Mouse (Mus musculus): Measurements from ENCODE around the gene Mst1r. TPM values are rescaled to one million over a fixed set of nuclear protein-coding genes. Genes with fewer than 3 reads are reported as not detected.

Mst1r gene
- total RNA-seq, 2 experiments from 2014 or later = not detected

- ATAC-seq (replicated peaks; ENCODE audit: low FRiP score, poor library complexity, severe bottlenecking) = 0 out of 2 replicates have a peak, but pooled peaks have one; percentile 38
These were observed 40.8 kb downstream of the Mst1r start for GRCm38 (mm10) chr9:107947241-107948194.

DNA sequence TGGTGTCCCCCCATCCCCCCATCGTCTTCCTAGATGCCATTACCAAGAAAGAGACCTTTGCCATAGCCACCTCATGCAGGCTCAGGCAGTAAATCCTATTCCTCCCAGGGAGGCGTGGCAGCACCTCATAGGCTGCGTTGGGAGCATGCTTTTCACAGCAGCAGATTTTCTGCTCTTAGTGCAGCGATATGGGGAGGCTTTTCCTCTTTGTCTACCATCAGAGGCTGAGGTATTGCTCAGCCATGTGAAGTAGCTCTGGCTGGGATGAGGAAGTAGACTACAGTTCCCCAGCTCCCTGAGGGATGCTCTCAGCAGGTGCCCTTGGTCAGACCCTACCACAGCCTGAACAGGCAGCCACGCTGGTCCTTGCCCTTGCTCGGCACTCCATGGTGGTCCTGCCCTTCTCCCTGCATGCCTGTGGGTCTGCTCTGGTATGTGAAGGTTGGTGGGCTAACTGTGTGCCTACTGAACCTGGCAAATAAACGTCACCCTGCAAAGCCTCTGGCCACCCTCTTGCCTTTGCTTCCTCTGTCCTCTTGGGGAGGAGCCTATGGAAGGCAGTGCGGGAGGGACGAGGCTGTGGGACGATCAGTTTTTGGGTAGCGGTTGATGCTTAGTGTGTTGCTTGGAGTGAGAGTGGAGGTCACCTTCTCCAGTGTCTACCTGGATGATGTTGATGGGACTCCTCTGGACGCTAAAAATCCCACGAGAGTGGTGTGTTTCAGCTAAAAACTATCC is 42.7 kb downstream of the Mst1r start:
- ATAC-seq (replicated peaks; ENCODE audit: low FRiP score, poor library complexity, severe bottlenecking) = no peak

GRCm38 (mm10) chr9:107949922-107950235 is 43.2 kb downstream of the Mst1r start, which contains the start of gene Traip:
Gene Traip (plus strand): TSS chr9:107950136.
- no peak for ATAC-seq (replicated peaks; ENCODE audit: low FRiP score, poor library complexity, severe bottlenecking)

DNA sequence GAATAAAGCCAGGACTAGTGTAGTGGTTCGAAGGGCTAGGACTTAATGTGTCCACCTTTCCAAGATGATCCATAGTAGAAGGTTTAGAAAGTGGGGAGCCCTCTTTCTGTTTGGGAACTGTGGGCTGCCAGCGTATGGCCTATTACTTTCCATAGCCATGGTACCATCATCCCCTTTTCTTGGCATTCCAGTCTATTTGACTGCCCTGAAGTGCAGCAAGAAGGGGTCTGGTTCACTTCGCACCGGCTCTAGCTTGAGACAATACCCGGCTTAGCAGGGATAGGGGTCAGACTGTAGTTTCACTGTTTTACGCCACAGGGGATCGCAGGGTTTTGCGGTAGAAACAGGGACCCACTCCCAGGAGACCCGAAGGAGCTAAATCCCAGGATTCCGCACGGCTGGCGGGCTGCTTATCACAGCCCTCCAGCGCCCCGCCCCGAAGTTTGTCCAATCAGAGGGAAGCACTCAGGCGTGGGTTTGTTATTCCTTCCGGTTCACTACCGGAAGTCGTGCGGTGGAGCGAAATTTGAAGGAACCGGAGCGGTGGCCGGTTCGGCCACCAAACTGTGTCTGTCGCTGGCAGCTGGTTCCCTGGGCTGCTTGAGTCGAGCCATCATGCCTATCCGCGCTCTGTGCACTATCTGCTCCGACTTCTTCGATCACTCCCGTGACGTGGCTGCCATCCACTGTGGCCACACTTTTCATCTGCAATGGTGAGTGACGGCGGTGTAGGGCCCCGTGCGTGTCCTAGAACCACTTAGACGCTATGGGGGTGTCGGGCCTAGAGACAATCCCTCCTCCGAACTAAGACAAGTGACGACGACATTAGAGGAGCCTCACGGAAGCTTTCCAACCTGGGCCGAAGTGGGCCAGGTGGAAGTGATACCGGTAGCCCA is 44.0 kb downstream of the Mst1r start:
- peak; percentile 97 for ATAC-seq (replicated peaks; ENCODE audit: low FRiP score, poor library complexity, severe bottlenecking)

DNA sequence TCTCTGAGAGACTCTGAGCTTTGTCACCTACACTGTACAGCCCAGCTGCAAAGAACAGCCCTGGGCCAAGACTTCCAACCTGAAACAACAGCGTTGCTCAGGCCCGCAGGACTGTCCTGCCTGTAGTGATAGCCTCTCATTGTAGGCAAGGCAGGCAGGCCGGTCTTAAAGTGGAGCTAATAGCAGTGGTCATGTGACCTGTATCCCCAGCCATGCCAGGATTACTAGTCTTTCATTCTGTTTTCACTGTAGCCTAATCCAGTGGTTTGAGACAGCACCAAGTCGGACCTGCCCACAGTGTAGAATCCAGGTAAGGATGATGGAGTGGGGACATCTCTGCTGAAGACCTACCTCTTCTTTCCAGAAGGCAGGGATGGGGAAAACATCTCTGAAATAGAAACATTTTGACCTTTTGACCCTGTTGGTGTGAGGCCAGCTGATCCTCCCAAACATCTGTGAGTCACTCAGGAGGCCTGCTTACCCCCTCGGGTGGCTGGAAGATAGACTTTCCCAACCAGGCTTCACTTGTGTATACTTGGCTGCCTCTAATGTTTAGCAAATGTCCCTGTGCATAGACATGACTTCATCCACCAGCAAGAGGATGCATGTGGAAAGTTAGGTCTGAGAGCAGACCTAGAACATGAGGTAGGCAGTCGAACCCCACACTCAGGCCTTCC is 49.1 kb downstream of the Mst1r start:
- no peak for ATAC-seq (replicated peaks; ENCODE audit: low FRiP score, poor library complexity, severe bottlenecking)

DNA sequence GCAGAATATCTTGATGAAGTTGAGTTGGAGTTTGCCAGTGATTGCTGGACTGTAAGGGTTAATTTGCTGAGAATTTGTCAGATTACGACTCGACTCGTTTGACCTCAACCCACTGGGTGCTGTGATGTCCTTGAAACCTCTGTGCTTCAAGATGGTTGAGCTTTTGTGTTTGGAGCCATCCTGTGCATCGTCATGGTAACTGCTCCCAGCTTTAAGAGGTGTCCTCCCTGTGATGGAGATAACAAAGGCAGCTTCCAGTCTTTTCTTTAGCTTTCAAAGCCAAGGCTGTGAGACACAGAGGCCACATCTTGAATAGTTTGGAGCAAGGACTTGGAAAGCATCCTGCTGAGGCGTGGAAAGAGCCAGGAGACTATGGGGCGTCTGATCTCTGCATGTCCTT is 50.5 kb downstream of the Mst1r start:
- no peak for ATAC-seq (replicated peaks; ENCODE audit: low FRiP score, poor library complexity, severe bottlenecking)

DNA sequence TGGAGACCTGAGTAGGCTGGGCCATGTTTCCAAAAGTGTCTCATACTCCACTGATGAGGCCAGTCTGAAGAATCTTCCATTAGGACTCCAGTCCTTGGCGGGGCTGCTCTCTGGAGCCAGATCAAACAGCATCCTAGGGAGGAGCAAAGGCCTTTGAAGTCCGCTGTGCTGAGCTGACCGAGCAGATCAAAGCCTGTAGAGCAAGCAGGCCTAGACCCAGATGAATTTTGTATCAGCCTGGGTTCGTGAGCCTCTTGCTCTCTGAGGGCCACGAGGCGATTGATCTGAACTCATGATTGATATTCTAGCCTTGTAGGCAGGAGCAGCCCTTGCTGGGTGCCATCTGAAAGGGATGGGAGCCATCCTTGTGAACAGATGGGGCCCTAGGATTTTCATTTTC is 53.2 kb downstream of the Mst1r start:
- no peak for ATAC-seq (replicated peaks; ENCODE audit: low FRiP score, poor library complexity, severe bottlenecking)

DNA sequence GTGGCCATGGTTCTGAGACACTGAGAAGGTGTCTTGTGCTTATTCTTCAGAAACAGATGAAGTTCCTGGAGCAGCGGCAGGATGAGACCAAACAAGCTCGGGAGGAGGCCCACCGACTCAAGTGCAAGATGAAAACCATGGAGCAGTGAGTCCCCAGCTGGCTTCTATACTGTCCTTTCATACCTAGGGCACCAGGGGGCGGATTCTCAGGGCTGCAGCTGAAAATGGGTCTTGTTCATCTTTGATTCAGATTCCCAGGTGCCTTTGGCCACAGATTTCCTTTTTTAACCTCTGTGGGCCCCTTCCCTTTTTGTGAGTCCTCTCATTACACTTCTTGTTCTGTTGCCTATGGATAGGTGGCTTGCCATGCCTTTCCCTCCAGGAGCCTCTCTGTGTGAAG is 54.3 kb downstream of the Mst1r start:
- ATAC-seq (replicated peaks; ENCODE audit: low FRiP score, poor library complexity, severe bottlenecking) = no peak

DNA sequence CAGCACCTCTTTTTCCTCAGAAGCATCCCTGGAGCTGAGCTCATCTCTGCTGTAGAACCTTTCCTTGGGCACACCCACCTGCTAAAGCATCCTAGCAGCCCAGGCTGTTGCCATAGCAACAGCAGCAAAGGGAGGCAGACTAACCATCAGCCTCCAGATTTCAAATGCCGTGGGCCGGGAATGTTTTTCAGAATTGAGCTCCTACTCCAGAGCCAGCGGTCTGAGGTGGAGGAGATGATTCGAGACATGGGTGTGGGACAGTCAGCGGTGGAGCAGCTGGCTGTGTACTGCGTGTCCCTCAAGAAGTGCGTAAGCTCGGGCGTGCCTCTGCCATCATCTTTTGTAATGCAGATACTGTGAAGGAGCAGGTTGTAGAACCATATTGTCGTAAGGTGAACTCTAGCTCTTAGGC is 54.7 kb downstream of the Mst1r start:
- no peak for ATAC-seq (replicated peaks; ENCODE audit: low FRiP score, poor library complexity, severe bottlenecking)

DNA sequence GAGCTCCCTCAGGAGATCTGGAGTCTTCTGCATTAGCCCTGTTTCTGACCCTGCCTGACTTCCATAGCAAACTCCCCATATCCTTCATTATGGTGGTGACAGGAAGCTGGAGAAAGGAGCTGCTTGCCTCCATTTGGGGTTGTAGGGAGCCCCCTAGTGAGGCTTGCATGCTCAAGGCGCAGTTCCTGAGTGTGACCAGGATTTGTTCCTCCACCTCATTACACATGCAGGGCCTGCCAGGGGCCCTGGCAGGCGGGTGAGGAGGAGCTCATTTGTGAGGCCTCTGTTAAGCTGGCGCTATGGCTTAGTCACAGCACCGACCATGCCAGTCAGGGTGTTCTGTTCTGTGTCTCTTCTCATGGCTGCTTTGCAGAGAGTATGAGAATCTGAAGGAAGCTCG is 55.2 kb downstream of the Mst1r start:
- ATAC-seq (replicated peaks; ENCODE audit: low FRiP score, poor library complexity, severe bottlenecking) = no peak

DNA sequence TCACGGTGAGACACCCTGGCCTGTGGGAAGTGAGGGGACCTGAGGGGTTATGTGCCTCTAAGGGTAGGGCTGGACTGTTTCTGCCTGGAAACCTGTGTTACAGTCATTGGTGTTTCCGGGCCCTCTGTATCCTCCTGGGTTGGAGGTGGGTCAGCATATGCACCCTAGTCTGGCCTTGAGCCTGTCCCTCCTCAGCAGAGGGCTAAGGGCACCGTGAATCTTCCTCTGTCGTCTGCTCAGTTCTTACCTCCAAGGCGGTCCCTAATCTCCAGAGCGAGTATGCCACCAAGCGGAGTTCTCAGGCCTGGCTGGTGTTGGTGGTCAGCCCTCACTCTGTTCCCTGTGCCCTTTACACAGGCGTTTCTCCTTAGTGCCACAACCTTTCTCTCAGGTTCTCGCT is 56.2 kb downstream of the Mst1r start:
- ATAC-seq (replicated peaks; ENCODE audit: low FRiP score, poor library complexity, severe bottlenecking) = no peak

- peak; percentile 81 for ATAC-seq (replicated peaks; ENCODE audit: low FRiP score, poor library complexity, severe bottlenecking)
These were observed 57.0 kb downstream of the Mst1r start for GRCm38 (mm10) chr9:107963700-107964099.

- no peak for ATAC-seq (replicated peaks; ENCODE audit: low FRiP score, poor library complexity, severe bottlenecking)
These were observed 58.0 kb downstream of the Mst1r start for GRCm38 (mm10) chr9:107964681-107965080.

- no peak for ATAC-seq (replicated peaks; ENCODE audit: low FRiP score, poor library complexity, severe bottlenecking)
These were observed 60.0 kb downstream of the Mst1r start for GRCm38 (mm10) chr9:107966676-107967075.

DNA sequence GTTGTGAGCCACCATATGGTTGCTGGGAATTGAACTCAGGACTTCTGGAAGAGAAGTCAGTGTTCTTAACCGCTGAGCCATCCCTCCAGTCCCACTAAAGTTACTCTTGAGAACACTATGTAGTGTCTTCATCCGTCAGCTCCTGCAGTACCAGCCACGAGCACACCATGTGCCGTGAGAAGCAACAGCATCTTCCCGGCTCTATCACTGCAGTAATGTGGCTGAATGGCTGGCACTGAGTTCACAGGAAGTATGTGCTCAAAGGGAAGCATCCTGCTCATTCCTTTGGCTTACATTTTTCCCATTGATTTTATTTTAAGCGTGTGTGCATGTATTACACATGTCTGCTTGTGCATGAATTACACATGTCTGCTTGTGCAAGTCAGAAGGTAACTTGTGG is 60.8 kb downstream of the Mst1r start:
- ATAC-seq (replicated peaks; ENCODE audit: low FRiP score, poor library complexity, severe bottlenecking) = no peak

DNA sequence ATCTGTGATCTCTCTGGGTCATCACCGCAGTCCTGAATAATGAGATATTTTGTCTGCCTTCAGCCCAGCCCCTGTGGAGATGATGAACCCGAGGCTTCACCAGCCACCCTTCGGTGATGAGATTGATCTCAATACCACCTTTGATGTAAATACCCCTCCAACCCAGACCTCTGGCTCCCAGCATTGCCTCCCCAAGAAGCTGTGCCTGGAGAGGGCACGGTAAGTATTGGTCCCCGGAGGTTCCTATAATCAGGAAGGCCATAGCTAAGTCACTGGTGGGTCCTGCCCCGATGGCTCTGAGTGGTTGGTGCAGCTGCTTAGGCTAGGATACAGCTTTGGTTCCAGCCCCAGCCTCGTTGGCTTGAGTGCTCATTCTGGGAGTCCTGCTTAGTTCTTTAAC is 61.9 kb downstream of the Mst1r start:
- ATAC-seq (replicated peaks; ENCODE audit: low FRiP score, poor library complexity, severe bottlenecking) = no peak
